Mouse (Mus musculus) liver, adult 2 months (tissue): ENCODE results near the gene Irf2bp1. TPM values are rescaled to one million over a fixed set of nuclear protein-coding genes. Genes with fewer than 3 reads are reported as not detected.

ENCODE experiments used
- DNase-seq: peaks from one replicate; pipeline ENCODE4 v3.0.0-alpha.2; 2011; ENCODE audit warnings: low read depth, low spot score; ENCODE audit errors: extremely low read depth
- H3K27ac ChIP-seq: fragments of 200-500 bp; replicated peaks from 2 replicates; pipeline ENCODE4 v1.5.1; 2012; ENCODE audit warnings: low read depth, mild to moderate bottlenecking, control low read depth, inconsistent platforms, low read length; ENCODE audit not compliant: insufficient read depth
- H3K27me3 ChIP-seq: fragments of 200-500 bp; 2 replicates; pipeline ENCODE4 v1.6.1; 2012; ENCODE audit warnings: mild to moderate bottlenecking, moderate library complexity, low read length, inconsistent platforms; ENCODE audit not compliant: control insufficient read depth, insufficient read depth
- H3K36me3 ChIP-seq: fragments of 200-500 bp; 2 replicates; pipeline ENCODE4 v1.6.1; 2012; ENCODE audit warnings: low read length, inconsistent platforms; ENCODE audit not compliant: control insufficient read depth, insufficient read depth
- H3K4me1 ChIP-seq: fragments of 200-500 bp; 2 replicates; pipeline ENCODE4 v1.6.1; 2011; ENCODE audit warnings: low read length; ENCODE audit not compliant: control insufficient read depth, insufficient read depth
- H3K4me3 ChIP-seq: fragments of 200-500 bp; 2 replicates; pipeline ENCODE4 v1.5.1; 2011; ENCODE audit warnings: low read depth, mild to moderate bottlenecking, control low read depth, low read length, moderate library complexity; ENCODE audit not compliant: insufficient read depth
- H3K79me2 ChIP-seq: fragments of 200-500 bp; 2 replicates; pipeline ENCODE4 v1.6.1; 2012; ENCODE audit warnings: inconsistent platforms, mild to moderate bottlenecking, low read length, moderate library complexity; ENCODE audit not compliant: control insufficient read depth, insufficient read depth
- H3K9ac ChIP-seq: fragments of 200-500 bp; 2 replicates; pipeline ENCODE4 v1.6.1; 2012; ENCODE audit warnings: low read depth, mild to moderate bottlenecking, control low read depth, inconsistent platforms, low read length
- CTCF ChIP-seq: fragments of 200-500 bp; IDR thresholded peaks from 2 replicates; pipeline ENCODE4 v1.5.1; 2011; ENCODE audit warnings: low read depth, low read length, control low read depth
- POLR2A ChIP-seq: fragments of 200-500 bp; IDR thresholded peaks from 2 replicates; pipeline ENCODE4 v1.6.1; 2011; ENCODE audit warnings: low read length, control low read depth; ENCODE audit not compliant: insufficient read depth; ENCODE audit errors: extremely low read depth
- WGBS: fragments of 180-500 bp; shearing (Covaris S2); methylation state at CpG from one replicate; pipeline ENCODE4 v1.1.7; 2018; 5-methylcytosine and 5-hydroxymethylcytosine counted together
- polyA plus RNA-seq: library from polyadenylated mRNA; depleted of rRNA; stranded (reverse); fragments of >200 nt; gene quantifications from 2 replicates; pipeline ENCODE4 v1.2.3, GENCODE M21; 2012; rRNA removed
- total RNA-seq: library from RNA; depleted of rRNA; stranded (reverse); fragments of >200 nt; gene quantifications from 2 replicates; pipeline ENCODE4 v1.2.3, GENCODE M21; 2014; rRNA removed

Gene Irf2bp1
- total RNA-seq (4.5 and 7.3 TPM in 2 replicates), polyA plus RNA-seq (13.2 and 14.6 TPM in 2 replicates)

DNA sequence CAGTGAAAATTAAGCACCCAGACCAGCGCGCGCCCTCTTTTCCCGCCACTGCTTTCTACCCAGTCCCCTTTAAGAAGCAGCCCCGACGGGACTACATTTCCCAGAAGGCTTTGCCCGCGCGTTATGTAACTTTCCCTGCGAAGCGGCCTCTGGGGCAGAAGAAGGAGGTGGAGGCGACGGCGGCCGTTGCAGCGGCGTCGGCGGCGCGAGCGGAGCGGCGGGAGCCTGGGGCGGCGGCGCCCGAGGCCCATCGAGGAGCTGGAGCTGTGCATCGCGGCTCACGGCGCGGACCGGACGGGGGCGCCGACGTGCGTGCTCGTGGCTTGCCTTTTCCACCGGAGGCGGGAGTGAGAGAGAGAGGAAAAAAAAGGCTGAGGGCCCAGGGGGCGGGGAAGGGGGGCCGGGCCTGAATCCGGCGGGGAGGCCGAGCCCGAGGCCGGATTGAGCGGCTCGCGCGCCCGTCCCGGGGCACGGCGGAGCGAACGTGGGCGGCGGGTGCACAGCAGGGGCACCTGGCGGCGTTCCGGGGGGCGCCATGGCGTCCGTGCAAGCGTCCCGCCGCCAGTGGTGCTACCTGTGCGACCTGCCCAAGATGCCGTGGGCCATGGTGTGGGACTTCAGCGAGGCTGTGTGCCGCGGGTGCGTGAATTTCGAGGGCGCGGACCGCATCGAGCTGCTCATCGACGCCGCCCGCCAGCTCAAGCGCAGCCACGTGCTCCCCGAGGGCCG lies at the start of gene Irf2bp1:
Irf2bp1 (plus strand) TSS at position 143 of the 729 bp plus-strand sequence.
- peak within 1 kb of the TSS; percentile 93 for H3K9ac ChIP-seq
- WGBS, result under 1% methylated on average over 87 of the region's 90 CpGs
- H3K27me3 ChIP-seq, result no peaks in the 10 kb centered on the region
- H3K79me2 ChIP-seq, result peaks cover 18% of the 10 kb centered on the region
- H3K36me3 ChIP-seq, result no peaks in the 10 kb centered on the region
- H3K4me3 ChIP-seq, result peak within 1 kb of the TSS; percentile 71
- TF ChIP-seq CTCF, result no peak
- peak; percentile 82 for TF ChIP-seq POLR2A
- H3K27ac ChIP-seq, result peak within 1 kb of the TSS; percentile 89
- DNase-seq, result peak; percentile 84
- H3K4me1 ChIP-seq, result peaks cover 33% of the 10 kb centered on the region

DNA sequence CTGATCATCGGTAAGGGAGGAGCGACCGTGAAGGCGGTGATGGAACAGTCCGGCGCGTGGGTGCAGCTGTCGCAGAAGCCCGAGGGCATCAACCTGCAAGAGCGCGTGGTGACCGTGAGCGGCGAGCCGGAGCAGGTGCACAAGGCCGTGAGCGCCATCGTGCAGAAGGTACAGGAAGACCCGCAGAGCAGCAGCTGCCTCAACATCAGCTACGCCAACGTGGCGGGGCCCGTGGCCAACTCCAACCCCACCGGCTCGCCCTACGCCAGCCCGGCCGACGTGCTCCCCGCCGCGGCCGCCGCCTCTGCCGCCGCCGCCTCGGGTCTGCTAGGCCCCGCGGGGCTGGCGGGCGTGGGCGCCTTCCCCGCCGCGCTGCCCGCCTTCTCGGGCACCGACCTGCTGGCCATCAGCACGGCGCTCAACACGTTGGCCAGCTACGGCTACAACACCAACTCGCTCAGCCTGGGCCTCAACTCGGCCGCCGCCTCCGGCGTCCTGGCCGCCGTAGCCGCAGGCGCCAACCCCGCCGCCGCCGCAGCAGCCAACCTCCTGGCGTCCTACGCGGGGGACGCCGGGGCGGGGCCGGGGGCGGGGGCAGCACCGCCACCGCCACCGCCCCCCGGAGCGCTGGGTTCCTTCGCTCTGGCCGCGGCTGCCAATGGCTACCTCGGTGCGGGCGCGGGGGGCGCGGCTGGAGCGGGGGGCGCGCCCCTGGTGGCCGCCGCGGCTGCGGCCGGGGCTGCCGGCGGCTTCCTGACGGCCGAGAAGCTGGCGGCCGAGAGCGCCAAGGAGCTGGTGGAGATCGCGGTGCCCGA lies 46.1 kb upstream of the Irf2bp1 start:
- H3K9ac ChIP-seq, result peak overlapping the region; percentile 94
- no peaks in the 10 kb centered on the region for H3K36me3 ChIP-seq
- TF ChIP-seq CTCF (no peak), POLR2A (no peak)
- H3K27ac ChIP-seq, result no peak overlapping the region
- peak overlapping the region; percentile 68 for H3K4me3 ChIP-seq
- peaks cover 9% of the 10 kb centered on the region; the same call in 1 of the 2 replicates for H3K27me3 ChIP-seq
- peak; percentile 34 for DNase-seq
- no peaks in the 10 kb centered on the region for H3K79me2 ChIP-seq
- WGBS, result 2% methylated on average over 91 of the region's 107 CpGs
- H3K4me1 ChIP-seq, result peaks cover 4% of the 10 kb centered on the region; the same call in 1 of the 2 replicates

DNA sequence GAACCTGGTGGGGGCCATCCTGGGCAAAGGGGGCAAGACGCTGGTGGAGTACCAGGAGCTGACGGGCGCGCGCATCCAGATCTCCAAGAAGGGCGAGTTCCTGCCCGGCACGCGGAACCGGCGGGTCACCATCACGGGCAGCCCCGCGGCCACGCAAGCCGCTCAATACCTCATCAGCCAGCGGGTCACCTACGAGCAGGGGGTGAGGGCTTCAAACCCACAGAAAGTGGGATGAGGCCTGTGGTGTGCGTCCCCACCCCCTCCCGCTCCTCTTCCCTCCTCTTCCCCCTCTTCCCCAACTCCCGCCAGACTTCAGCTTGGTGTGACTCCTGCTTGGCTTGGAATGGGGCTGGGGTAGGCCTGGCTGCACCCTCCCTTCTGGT lies 45.5 kb upstream of the Irf2bp1 start:
- H3K4me3 ChIP-seq, result peak overlapping the region; percentile 68
- H3K79me2 ChIP-seq, result no peaks in the 10 kb centered on the region
- TF ChIP-seq POLR2A, result no peak
- no peak for TF ChIP-seq CTCF
- H3K4me1 ChIP-seq, result peaks cover 4% of the 10 kb centered on the region; the same call in 1 of the 2 replicates
- peaks cover 12% of the 10 kb centered on the region; the same call in 1 of the 2 replicates for H3K27me3 ChIP-seq
- H3K9ac ChIP-seq, result peak overlapping the region; percentile 82
- H3K36me3 ChIP-seq, result no peaks in the 10 kb centered on the region
- no peak for DNase-seq
- no peak overlapping the region for H3K27ac ChIP-seq
- 5% methylated on average over 21 of the region's 21 CpGs for WGBS

DNA sequence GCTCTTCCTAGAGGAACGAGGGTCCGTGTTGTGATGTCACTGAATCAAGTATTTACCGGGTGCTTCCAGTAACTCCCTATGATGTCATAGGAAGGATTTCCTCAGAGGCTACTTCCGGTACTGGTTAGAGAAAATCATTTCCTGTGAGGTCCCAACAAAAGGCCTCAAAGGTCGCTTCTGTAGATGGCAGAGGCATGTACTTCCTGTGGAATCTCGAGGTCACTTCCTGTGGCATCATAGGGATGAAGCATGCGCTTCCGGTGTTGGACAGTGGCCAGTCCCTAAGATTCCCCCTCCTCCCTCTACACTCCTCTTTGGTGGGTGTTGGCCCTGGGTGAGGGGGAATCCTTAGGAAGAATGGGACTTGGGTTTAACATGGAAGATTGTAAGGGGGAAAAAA lies 44.4 kb upstream of the Irf2bp1 start:
- H3K79me2 ChIP-seq, result no peaks in the 10 kb centered on the region
- TF ChIP-seq CTCF, result no peak
- peak overlapping the region; percentile 31 for H3K27ac ChIP-seq
- H3K27me3 ChIP-seq, result peaks cover 13% of the 10 kb centered on the region; the same call in 1 of the 2 replicates
- no peak overlapping the region for H3K4me3 ChIP-seq
- H3K36me3 ChIP-seq, result no peaks in the 10 kb centered on the region
- 52% methylated on average over 8 of the region's 8 CpGs for WGBS
- peaks cover 4% of the 10 kb centered on the region; the same call in 1 of the 2 replicates for H3K4me1 ChIP-seq
- peak; percentile 18 for DNase-seq
- H3K9ac ChIP-seq, result no peak overlapping the region

DNA sequence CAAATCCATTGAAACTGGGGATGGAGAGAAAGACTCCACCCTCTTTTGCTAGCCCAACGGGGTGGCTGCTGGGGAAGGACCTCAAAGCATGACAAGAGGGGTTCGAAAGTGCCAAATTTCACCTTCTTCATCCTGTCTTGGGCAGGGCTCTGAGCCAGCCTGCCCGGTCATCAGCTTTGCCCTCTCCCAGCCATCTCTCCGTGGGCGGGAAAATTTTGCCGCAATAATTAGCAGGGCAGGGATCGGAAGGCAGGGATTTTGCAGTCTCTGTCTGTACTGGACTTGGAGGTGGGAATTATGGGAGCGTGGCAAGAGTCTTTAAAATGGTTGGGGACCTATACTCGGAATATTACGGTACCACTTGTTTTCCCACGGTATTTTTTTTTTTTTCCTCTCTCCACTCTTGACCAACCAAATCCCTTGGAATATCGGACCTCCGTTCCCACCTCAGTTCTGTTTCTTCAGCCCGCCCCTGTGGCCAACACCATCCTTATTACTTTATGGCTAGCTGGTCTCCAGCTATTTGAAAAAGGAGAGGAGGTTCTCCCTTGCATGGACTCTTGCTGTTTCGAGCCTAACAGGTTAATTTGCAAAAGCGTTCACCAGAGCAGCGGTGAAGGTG lies 41.6 kb upstream of the Irf2bp1 start:
- H3K27me3 ChIP-seq, result peaks cover 19% of the 10 kb centered on the region
- H3K9ac ChIP-seq, result no peak overlapping the region
- H3K4me3 ChIP-seq, result no peak overlapping the region
- peaks cover 4% of the 10 kb centered on the region; the same call in 1 of the 2 replicates for H3K4me1 ChIP-seq
- H3K79me2 ChIP-seq, result no peaks in the 10 kb centered on the region
- WGBS, result 16% methylated on average over 17 of the region's 17 CpGs
- TF ChIP-seq CTCF (no peak), POLR2A (no peak)
- DNase-seq, result peak; percentile 25
- H3K36me3 ChIP-seq, result no peaks in the 10 kb centered on the region
- H3K27ac ChIP-seq, result no peak overlapping the region
